Mouse (Mus musculus) megakaryocyte, adult 5-6 weeks (primary cell): ENCODE data around the gene Gigyf2. TPM values are rescaled to one million over a fixed set of nuclear protein-coding genes. Genes with fewer than 3 reads are reported as not detected.
"Not testable (repeated sequence)": the region's sequence is repeated elsewhere in the genome, so short reads cannot be mapped to it uniquely, and the experiment has no call there.

Experiments
- ATAC-seq: 2 replicates; pipeline ENCODE4 v1.8.0; 2016; ENCODE audit warnings: mild to moderate bottlenecking, inconsistent platforms; ENCODE audit not compliant: poor library complexity, severe bottlenecking
- total RNA-seq, 2 experiments: library from RNA; stranded (forward) in 1 of 2; stranded (reverse) in 1 of 2; fragments of 153-499, 151-499 nt in 1 of 2; fragments of 221-1000, 200-1000 nt in 1 of 2; gene quantifications; 2 replicates each; pipeline versions ENCODE4 v1.2.3 to v1.2.4; 2015 to 2017

The Gigyf2 gene
- total RNA-seq, 2 experiments from 2014 or later: 38.6 to 90.8 TPM

DNA sequence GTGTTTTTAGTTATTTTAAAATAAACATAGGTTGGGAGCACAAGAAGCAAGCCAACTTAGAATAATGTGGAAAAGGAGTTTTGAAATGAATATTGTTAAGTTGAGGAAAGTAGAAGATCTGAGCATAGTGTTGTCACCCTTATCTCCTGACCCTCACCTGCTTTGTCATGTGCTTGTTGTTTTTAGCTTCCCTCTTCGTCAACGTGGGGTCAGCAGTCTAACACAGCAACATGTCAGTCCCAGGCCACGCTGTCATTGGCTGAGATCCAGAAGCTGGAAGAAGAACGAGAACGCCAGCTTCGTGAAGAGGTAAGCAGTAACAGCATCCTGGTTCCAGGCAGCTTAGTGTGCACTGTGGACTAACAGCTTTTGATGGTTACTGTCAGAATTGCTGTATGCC lies 109.8 kb downstream of the Gigyf2 start:
- no peak for ATAC-seq

- peak; percentile 59; the same call in 1 of the 2 replicates for ATAC-seq
Measured at GRCm38 (mm10) chr1:87447183-87448104, 120.6 kb downstream of the Gigyf2 start.

DNA sequence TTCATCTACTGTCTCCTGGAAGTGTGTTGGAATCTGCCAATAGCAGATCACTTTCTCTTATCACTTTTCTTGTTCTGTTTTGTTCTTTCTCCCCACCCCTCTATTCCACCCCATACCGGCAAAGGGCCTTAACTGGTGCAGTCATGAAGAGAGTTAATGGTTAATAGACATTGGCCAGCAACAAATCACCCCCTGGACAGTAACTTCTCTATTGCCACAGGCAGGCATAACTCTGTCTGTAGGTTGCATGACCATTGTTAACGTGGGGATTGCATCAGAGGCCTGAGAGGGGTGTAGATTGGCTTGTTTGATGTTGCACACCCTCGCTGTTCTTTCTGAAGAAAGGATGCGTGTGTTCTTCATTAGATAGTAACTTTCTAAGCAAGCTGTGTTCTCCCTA lies 122.6 kb downstream of the Gigyf2 start:
- no peak for ATAC-seq

DNA sequence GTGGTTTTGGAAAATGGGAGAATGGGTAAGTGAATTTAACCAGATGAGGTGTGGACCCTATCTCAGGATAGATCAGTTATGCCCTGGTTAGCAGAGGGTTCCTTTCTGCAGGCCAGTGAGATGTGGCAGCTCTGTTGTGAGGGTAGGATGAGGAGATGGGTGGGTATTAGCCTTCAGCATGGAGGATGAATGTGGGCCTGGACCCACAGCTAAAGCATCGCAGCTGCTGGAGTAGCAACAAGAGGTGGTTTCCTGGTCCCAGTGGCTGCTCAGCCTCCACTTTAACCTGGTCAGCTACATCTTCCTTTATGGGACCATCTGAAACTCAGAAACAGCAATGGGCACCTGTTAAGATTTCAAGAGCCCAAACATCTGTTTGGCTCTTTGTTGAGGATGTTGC lies 129.6 kb downstream of the Gigyf2 start:
- no peak for ATAC-seq

GRCm38 (mm10) chr1:87458045-87458444 lies 131.2 kb downstream of the Gigyf2 start:
- ATAC-seq: no peak

DNA sequence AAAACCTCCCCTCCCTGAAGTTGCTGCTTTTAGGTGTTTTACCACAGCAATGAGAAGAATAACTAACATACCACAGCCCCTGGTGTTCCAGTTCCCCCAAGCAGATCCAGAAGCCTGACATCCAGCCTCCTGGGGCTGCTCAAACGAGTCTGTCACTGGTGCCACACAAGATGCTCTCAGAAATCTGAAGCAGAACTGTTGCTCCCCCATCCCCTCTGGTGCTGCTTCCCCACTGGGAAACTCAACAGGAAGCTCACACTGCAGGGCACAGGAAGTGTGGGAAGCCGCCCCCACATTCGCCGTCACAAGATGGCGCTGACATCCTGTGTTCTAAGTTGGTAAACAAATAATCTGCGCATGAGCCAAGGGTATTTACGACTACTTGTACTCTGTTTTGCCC lies 133.1 kb downstream of the Gigyf2 start:
- not testable (repeated sequence) for ATAC-seq

DNA sequence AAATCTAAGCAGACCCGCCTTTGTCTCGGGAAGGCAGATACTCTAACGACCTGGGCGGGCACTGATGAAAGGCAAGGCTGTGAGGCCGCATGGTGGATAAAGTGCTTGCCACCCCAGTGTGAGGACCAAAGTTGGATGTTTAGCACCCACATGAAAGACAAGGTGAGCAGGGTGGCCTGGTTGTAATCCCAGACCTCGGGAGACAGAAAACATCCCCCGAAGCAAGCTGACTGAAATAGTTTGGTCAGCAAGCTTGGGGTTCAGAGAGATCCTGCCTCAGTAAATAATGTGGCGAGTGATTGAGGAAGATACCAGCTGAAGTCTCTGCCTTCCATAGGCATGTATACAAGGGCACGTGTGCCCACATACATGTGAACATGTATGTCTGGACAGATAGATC lies 140.7 kb downstream of the Gigyf2 start:
- no peak for ATAC-seq

DNA sequence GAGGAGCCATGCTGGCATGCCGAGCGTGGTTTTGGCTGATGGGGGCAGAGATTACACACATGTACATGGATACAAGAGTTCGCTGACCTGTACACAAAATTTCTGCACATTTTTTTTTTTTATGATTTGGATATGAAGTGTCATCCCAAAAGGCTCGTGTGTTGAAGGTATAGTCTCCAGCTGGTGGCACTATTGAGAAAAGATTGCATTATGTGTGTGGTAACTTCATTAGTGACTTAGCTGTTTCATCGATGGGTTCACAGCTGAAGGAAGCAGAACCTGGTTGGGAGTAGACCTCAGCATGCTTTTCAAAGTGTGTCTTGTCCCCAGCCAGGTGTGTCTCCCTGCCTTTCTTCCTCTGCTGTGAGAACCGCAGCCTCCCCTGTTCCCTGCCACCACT lies 141.5 kb downstream of the Gigyf2 start:
- peak; percentile 79 for ATAC-seq

DNA sequence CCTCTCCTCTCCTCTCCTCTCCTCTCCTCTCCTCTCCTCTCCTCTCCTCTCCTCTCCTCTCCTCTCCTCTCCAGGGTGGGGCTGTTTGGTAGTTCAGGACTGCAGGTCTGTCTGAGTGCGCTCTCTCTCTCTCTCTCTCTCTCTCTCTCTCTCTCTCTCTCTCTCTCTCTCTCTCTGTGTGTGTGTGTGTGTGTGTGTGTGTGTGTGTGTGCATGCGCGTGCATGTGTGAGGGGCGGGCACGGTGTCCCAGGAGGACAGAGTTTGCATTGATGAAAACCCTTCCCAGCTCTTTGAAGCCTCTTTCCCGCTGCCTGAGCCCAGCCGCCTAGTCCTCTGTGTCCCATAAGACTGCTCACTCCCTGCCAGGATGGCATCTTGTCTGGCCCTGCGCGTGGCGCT lies 143.2 kb downstream of the Gigyf2 start, which contains the start of gene Snorc:
Snorc (plus strand) TSS at position 301 of the 400 bp plus-strand sequence.
- not testable (repeated sequence) for ATAC-seq

DNA sequence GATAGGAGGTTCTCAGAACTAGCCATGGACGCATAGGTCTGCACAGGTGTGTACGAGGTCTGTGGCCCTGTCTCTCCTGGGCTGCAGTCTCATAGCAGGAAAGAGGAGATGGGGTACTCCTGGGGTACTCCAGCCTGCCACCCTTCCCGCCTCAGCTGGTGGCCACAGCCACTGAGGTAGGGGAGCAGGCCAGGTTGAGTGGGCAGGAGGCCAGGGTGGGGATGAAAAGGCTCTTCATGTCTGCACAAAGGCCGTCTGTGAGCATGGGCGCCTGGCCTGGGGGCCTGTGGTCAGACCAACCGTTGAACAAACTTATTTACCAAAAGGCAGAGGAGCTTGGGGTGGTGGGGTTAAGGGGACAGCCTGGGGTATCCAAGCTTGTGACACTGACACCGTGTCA lies 145.1 kb downstream of the Gigyf2 start:
- no peak for ATAC-seq

GRCm38 (mm10) chr1:87472576-87472975 lies 145.8 kb downstream of the Gigyf2 start:
- ATAC-seq: no peak

DNA sequence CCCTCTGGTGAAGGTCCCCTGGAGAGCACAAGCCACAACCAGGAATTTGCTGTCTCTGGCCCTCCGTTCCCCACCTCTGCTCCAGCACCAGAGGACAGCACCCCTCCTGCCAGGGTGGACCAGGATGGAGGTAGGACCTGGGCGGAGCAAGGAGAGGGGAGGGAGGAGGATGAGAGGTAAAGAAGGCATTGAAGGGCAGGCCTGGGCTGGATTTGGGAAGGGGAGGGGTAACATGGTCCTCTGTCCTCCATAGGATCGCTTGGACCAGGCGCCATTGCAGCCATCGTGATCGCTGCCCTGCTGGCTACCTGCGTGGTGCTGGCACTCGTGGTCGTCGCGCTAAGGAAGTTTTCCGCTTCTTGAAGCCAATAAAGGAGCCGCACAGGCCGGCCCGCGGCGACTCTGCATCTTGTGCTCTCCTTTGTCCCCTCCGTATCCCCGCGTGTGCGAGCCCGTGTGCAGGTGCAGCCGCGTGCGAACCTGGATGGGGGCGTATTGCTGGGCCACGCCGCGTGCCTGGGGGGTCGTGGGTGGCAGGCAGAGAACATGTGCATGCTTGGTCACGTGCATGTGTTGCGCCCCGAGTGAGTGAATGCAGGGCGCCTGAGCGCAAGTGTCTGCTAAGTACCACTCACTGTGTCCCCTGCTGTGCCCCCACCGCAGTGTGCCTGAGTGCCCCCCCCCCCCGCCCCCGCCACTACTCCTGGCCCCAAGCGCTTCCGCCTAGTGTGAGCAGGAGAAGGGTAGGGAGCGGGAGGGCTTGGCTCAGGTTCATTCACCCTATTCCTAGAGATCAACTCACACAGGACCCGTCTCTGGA lies 148.5 kb downstream of the Gigyf2 start:
- no peak for ATAC-seq

GRCm38 (mm10) chr1:87482546-87482945 lies 155.7 kb downstream of the Gigyf2 start:
- ATAC-seq: no peak

DNA sequence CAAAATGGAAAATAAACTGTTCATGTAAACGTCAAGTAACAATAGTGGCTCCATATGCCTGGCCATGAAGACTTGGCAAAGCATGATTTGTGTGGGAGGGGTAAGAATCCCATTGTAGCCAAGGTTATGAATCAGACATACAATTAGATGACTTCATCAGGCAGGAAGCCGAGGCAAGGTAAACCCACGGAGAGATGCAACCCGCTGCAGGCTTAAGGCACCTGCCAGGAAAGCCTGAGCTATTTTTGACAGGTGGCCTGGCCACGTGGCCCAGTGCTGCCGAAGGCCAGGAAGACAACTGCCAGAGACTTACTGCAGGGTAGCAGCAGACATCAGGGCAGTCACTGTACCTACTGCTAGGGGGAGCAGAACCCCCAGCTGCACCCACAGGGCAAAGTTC lies 159.6 kb downstream of the Gigyf2 start:
- ATAC-seq: no peak

DNA sequence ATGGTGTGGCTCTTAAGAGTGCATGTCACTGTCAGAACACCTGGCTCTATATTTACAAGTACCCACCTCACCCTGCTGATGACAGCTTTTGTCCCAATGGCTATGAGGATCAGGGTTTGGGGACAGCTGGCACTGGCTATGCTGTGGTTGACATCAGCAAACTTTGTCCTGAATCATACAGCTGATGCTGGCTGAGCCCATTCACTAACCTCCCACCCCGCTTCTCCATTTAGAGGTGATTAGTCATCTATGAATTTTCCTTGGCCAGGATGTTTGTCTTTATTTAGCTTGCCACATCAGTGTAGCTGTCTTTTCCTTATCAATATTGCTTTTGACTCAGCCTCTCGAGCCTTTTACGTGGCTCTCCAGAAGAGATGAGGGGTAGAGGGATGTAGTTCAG lies 165.5 kb downstream of the Gigyf2 start:
- ATAC-seq: no peak

- ATAC-seq: no peak
Measured at GRCm38 (mm10) chr1:87493542-87493941, 166.7 kb downstream of the Gigyf2 start.

Other genes starting within 250 kb of the Gigyf2 start
- not detected in 2 replicates for gene Alppl2, start 237.1 kb upstream of the Gigyf2 start, total RNA-seq (2015)
- gene Alppl2, start 237.1 kb upstream of the Gigyf2 start, total RNA-seq (2017): not detected in 2 replicates
- not detected in 2 replicates for gene Alpi, start 225.4 kb upstream of the Gigyf2 start, total RNA-seq (2015)
- gene Alpi, start 225.4 kb upstream of the Gigyf2 start, total RNA-seq (2017): not detected in 2 replicates
- gene Akp3, start 202.0 kb upstream of the Gigyf2 start, total RNA-seq (2015): not detected in 2 replicates
- not detected in 2 replicates for gene Akp3, start 202.0 kb upstream of the Gigyf2 start, total RNA-seq (2017)
- not detected in 2 replicates for gene Ecel1, start 170.5 kb upstream of the Gigyf2 start, total RNA-seq (2015)
- not detected in 2 replicates for gene Ecel1, start 170.5 kb upstream of the Gigyf2 start, total RNA-seq (2017)
- not detected in 2 replicates for gene Prss56, start 143.7 kb upstream of the Gigyf2 start, total RNA-seq (2015)
- gene Prss56, start 143.7 kb upstream of the Gigyf2 start, total RNA-seq (2017): not detected in 2 replicates
- not detected in 2 replicates for gene Chrnd, start 136.4 kb upstream of the Gigyf2 start, total RNA-seq (2015)
- not detected in 2 replicates for gene Chrnd, start 136.4 kb upstream of the Gigyf2 start, total RNA-seq (2017)
- not detected in 2 replicates for gene Chrng, start 122.3 kb upstream of the Gigyf2 start, total RNA-seq (2015)
- not detected in 2 replicates for gene Chrng, start 122.3 kb upstream of the Gigyf2 start, total RNA-seq (2017)
- gene Eif4e2, start 113.1 kb upstream of the Gigyf2 start, total RNA-seq (2015): 75.9 and 81.3 TPM in 2 replicates
- gene Eif4e2, start 113.1 kb upstream of the Gigyf2 start, total RNA-seq (2017): 118 and 156 TPM in 2 replicates
- gene Efhd1, start 62.6 kb upstream of the Gigyf2 start, total RNA-seq (2015): 0.07 TPM in 1 of 2 replicates, not detected in the other
- not detected in 2 replicates for gene Efhd1, start 62.6 kb upstream of the Gigyf2 start, total RNA-seq (2017)
- not detected in 2 replicates for gene Kcnj13, start 67.7 kb downstream of the Gigyf2 start, total RNA-seq (2015)
- not detected in 2 replicates for gene Kcnj13, start 67.7 kb downstream of the Gigyf2 start, total RNA-seq (2017)
- not detected in 2 replicates for gene Snorc, start 143.3 kb downstream of the Gigyf2 start, total RNA-seq (2015)
- not detected in 2 replicates for gene Snorc, start 143.3 kb downstream of the Gigyf2 start, total RNA-seq (2017)
- gene Neu2, start 182.9 kb downstream of the Gigyf2 start, total RNA-seq (2015): not detected in 2 replicates
- not detected in 2 replicates for gene Neu2, start 182.9 kb downstream of the Gigyf2 start, total RNA-seq (2017)
- gene Ngef, start 246.9 kb downstream of the Gigyf2 start, total RNA-seq (2015): not detected in 2 replicates
- gene Ngef, start 246.9 kb downstream of the Gigyf2 start, total RNA-seq (2017): not detected in 2 replicates